Mouse (Mus musculus) thymus, adult 2 months (tissue): ENCODE data around the gene Gm29427.

ENCODE experiments used
- CTCF ChIP-seq: fragments of 200-500 bp; IDR thresholded peaks from 2 replicates; pipeline ENCODE4 v1.5.1; 2012; ENCODE audit warnings: mild to moderate bottlenecking, control low read depth, low read length, moderate library complexity, borderline replicate concordance; ENCODE audit not compliant: control insufficient read depth, poor library complexity, insufficient read depth; ENCODE audit errors: extremely low read depth
- POLR2A ChIP-seq: fragments of 200-500 bp; IDR thresholded peaks from 2 replicates; pipeline ENCODE4 v1.6.1; 2012; ENCODE audit warnings: mild to moderate bottlenecking, low read length, control low read depth, moderate library complexity; ENCODE audit not compliant: control insufficient read depth, poor library complexity, insufficient read depth; ENCODE audit errors: extremely low read depth

- TF ChIP-seq CTCF (no peak), POLR2A (no peak)
Measured at GRCm38 (mm10) chr1:130740227-130740648, 24.6 kb upstream of the Gm29427 start.
